Mouse (Mus musculus) layer of hippocampus, adult 18-20 months (tissue): ENCODE results near the gene Gm17018. TPM values are rescaled to one million over a fixed set of nuclear protein-coding genes. Genes with fewer than 3 reads are reported as not detected.

Source experiments
- DNase-seq, 2 experiments: peaks; one replicate each; pipeline ENCODE4 v3.0.0; 2022; ENCODE audit warnings: low spot score in 2 of 2
- total RNA-seq, 2 experiments: library from RNA; stranded (reverse); gene quantifications; 2 replicates each; pipeline ENCODE4 v1.2.3; 2021

Gene Gm17018
- total RNA-seq, 2 experiments from 2014 or later, result 59.5 to 64.0 TPM

- no peak for DNase-seq
Observed at GRCm38 (mm10) chr19:45621061-45621460, 60.6 kb downstream of the Gm17018 start.

- no peak for DNase-seq
Observed at GRCm38 (mm10) chr19:45622144-45622543, 61.7 kb downstream of the Gm17018 start.

- DNase-seq, result no peak
Observed at GRCm38 (mm10) chr19:45623710-45624109, 63.3 kb downstream of the Gm17018 start.

- no peak for DNase-seq
Observed at GRCm38 (mm10) chr19:45627036-45627435, 66.6 kb downstream of the Gm17018 start.

GRCm38 (mm10) chr19:45628649-45629048, 68.2 kb downstream of the Gm17018 start:
- no peak for DNase-seq

- no peak for DNase-seq
Observed at GRCm38 (mm10) chr19:45629219-45629618, 68.8 kb downstream of the Gm17018 start.

Other genes with a start within 250 kb of the Gm17018 start
- 100 to 1,000 TPM in 1 of 2 experiments, 10 to 100 TPM in 1; 99.8 to 104 TPM for gene Btrc, start 196.9 kb upstream of the Gm17018 start, total RNA-seq
- 10 to 100 TPM in 1 of 2 experiments, 1 to 10 TPM in 1; 9.5 to 11.1 TPM for gene Poll, start 84 bp upstream of the Gm17018 start, total RNA-seq
- 10 to 100 TPM; 36.4 to 38.7 TPM for gene Fbxw4, start 99.7 kb downstream of the Gm17018 start, total RNA-seq
- gene Fgf8, start 182.3 kb downstream of the Gm17018 start, total RNA-seq, result not detected
- gene Npm3, start 189.0 kb downstream of the Gm17018 start, total RNA-seq, result 10 to 100 TPM in 1 of 2 experiments, 1 to 10 TPM in 1; 9.6 to 11.3 TPM
- 100 to 1,000 TPM; 153 to 160 TPM for gene Mgea5, start 223.2 kb downstream of the Gm17018 start, total RNA-seq